Mouse (Mus musculus): ENCODE measurements around the gene Slc47a1. TPM values are rescaled to one million over a fixed set of nuclear protein-coding genes. Genes with fewer than 3 reads are reported as not detected.
A peak's percentile ranks its signal among the peaks of the same experiment; 100 is the strongest.

The Slc47a1 gene
- polyA plus RNA-seq, 1 experiment = 3.4 TPM

GRCm38 (mm10) chr11:61341233-61341632, 36.9 kb downstream of the Slc47a1 start:
- Histone ChIP-seq H3K4me3 (ENCODE audit: control insufficient read depth, insufficient read depth, low read length) (no peak overlapping the region), H3K27ac (ENCODE audit: control insufficient read depth, insufficient read depth, low read length) (no peak overlapping the region), H3K4me1 (replicated peaks; ENCODE audit: control insufficient read depth, insufficient read depth, low read length) (no peaks in the 10 kb centered on the region), H3K36me3 (ENCODE audit: control insufficient read depth, insufficient read depth, low read length) (no peaks in the 10 kb centered on the region), H3K27me3 (ENCODE audit: control insufficient read depth, insufficient read depth, low read length) (peaks cover 6% of the 10 kb centered on the region; the same call in 1 of the 2 replicates)
- no peak for TF ChIP-seq CTCF (IDR thresholded peaks at IDR 0.05; ENCODE audit: borderline replicate concordance, control insufficient read depth, extremely low read depth, insufficient read depth, low read length, poor library complexity)
- TF ChIP-seq POLR2A (IDR thresholded peaks at IDR 0.05; ENCODE audit: control insufficient read depth, extremely low read depth, insufficient read depth, low read length, poor library complexity) = no peak
- WGBS = 91% methylated on average over 4 of the region's 4 CpGs
- no peak for DNase-seq

- Histone ChIP-seq H3K27me3 (ENCODE audit: control insufficient read depth, insufficient read depth, low read length) (peaks cover 6% of the 10 kb centered on the region; the same call in 1 of the 2 replicates), H3K27ac (ENCODE audit: control insufficient read depth, insufficient read depth, low read length) (no peak overlapping the region), H3K4me1 (replicated peaks; ENCODE audit: control insufficient read depth, insufficient read depth, low read length) (no peaks in the 10 kb centered on the region), H3K36me3 (ENCODE audit: control insufficient read depth, insufficient read depth, low read length) (no peaks in the 10 kb centered on the region), H3K4me3 (ENCODE audit: control insufficient read depth, insufficient read depth, low read length) (no peak overlapping the region)
- 45% methylated on average over 4 of the region's 4 CpGs for whole genome bisulfite sequencing
- no peak for DNase-seq
- no peak for TF ChIP-seq POLR2A (IDR thresholded peaks at IDR 0.05; ENCODE audit: control insufficient read depth, extremely low read depth, insufficient read depth, low read length, poor library complexity)
- no peak for TF ChIP-seq CTCF (IDR thresholded peaks at IDR 0.05; ENCODE audit: borderline replicate concordance, control insufficient read depth, extremely low read depth, insufficient read depth, low read length, poor library complexity)
Measured at GRCm38 (mm10) chr11:61340374-61340773, 37.8 kb downstream of the Slc47a1 start.

- no peak overlapping the region for H3K27ac ChIP-seq (ENCODE audit: control insufficient read depth, insufficient read depth, low read length)
- no peaks in the 10 kb centered on the region for H3K4me1 ChIP-seq (replicated peaks; ENCODE audit: control insufficient read depth, insufficient read depth, low read length)
- DNase-seq = peak; percentile 33
- 73% methylated on average over 10 of the region's 10 CpGs for WGBS
- no peak overlapping the region for H3K4me3 ChIP-seq (ENCODE audit: control insufficient read depth, insufficient read depth, low read length)
- no peaks in the 10 kb centered on the region for H3K36me3 ChIP-seq (ENCODE audit: control insufficient read depth, insufficient read depth, low read length)
- TF ChIP-seq CTCF (IDR thresholded peaks at IDR 0.05; ENCODE audit: borderline replicate concordance, control insufficient read depth, extremely low read depth, insufficient read depth, low read length, poor library complexity) (no peak), POLR2A (IDR thresholded peaks at IDR 0.05; ENCODE audit: control insufficient read depth, extremely low read depth, insufficient read depth, low read length, poor library complexity) (no peak)
- H3K27me3 ChIP-seq (ENCODE audit: control insufficient read depth, insufficient read depth, low read length) = peaks cover 3% of the 10 kb centered on the region; the same call in 1 of the 2 replicates
Measured at GRCm38 (mm10) chr11:61337586-61337985, 40.6 kb downstream of the Slc47a1 start.

- WGBS = 75% methylated on average over 10 of the region's 10 CpGs
- Histone ChIP-seq H3K4me1 (replicated peaks; ENCODE audit: control insufficient read depth, insufficient read depth, low read length) (no peaks in the 10 kb centered on the region), H3K36me3 (ENCODE audit: control insufficient read depth, insufficient read depth, low read length) (no peaks in the 10 kb centered on the region), H3K27ac (ENCODE audit: control insufficient read depth, insufficient read depth, low read length) (no peak overlapping the region), H3K4me3 (ENCODE audit: control insufficient read depth, insufficient read depth, low read length) (no peak overlapping the region), H3K27me3 (ENCODE audit: control insufficient read depth, insufficient read depth, low read length) (no peaks in the 10 kb centered on the region)
- no peak for DNase-seq
- TF ChIP-seq CTCF (IDR thresholded peaks at IDR 0.05; ENCODE audit: borderline replicate concordance, control insufficient read depth, extremely low read depth, insufficient read depth, low read length, poor library complexity) = no peak
- no peak for TF ChIP-seq POLR2A (IDR thresholded peaks at IDR 0.05; ENCODE audit: control insufficient read depth, extremely low read depth, insufficient read depth, low read length, poor library complexity)
Measured at GRCm38 (mm10) chr11:61320904-61321687, 57.0 kb downstream of the Slc47a1 start.

- no peak for TF ChIP-seq POLR2A (IDR thresholded peaks at IDR 0.05; ENCODE audit: control insufficient read depth, extremely low read depth, insufficient read depth, low read length, poor library complexity)
- TF ChIP-seq CTCF (IDR thresholded peaks at IDR 0.05; ENCODE audit: borderline replicate concordance, control insufficient read depth, extremely low read depth, insufficient read depth, low read length, poor library complexity) = no peak
- no peak for DNase-seq
- Histone ChIP-seq H3K4me1 (replicated peaks; ENCODE audit: control insufficient read depth, insufficient read depth, low read length) (no peaks in the 10 kb centered on the region), H3K4me3 (ENCODE audit: control insufficient read depth, insufficient read depth, low read length) (no peak overlapping the region), H3K27ac (ENCODE audit: control insufficient read depth, insufficient read depth, low read length) (no peak overlapping the region), H3K27me3 (ENCODE audit: control insufficient read depth, insufficient read depth, low read length) (no peaks in the 10 kb centered on the region), H3K36me3 (ENCODE audit: control insufficient read depth, insufficient read depth, low read length) (no peaks in the 10 kb centered on the region)
- WGBS = 68% methylated on average over 3 of the region's 3 CpGs
Measured at GRCm38 (mm10) chr11:61319923-61320567, 58.1 kb downstream of the Slc47a1 start.

GRCm38 (mm10) chr11:61319233-61319922, 58.8 kb downstream of the Slc47a1 start:
- no peak for DNase-seq
- TF ChIP-seq CTCF (IDR thresholded peaks at IDR 0.05; ENCODE audit: borderline replicate concordance, control insufficient read depth, extremely low read depth, insufficient read depth, low read length, poor library complexity) (no peak), POLR2A (IDR thresholded peaks at IDR 0.05; ENCODE audit: control insufficient read depth, extremely low read depth, insufficient read depth, low read length, poor library complexity) (no peak)
- Histone ChIP-seq H3K4me1 (replicated peaks; ENCODE audit: control insufficient read depth, insufficient read depth, low read length) (no peaks in the 10 kb centered on the region), H3K27ac (ENCODE audit: control insufficient read depth, insufficient read depth, low read length) (no peak overlapping the region), H3K27me3 (ENCODE audit: control insufficient read depth, insufficient read depth, low read length) (no peaks in the 10 kb centered on the region), H3K4me3 (ENCODE audit: control insufficient read depth, insufficient read depth, low read length) (no peak overlapping the region), H3K36me3 (ENCODE audit: control insufficient read depth, insufficient read depth, low read length) (no peaks in the 10 kb centered on the region)
- 81% methylated on average over 12 of the region's 12 CpGs for WGBS

All from thymus, adult 2 months (tissue).